Mouse (Mus musculus) embryonic fibroblast, embryonic 13.5 days (primary cell): ENCODE measurements around the gene Dynlrb1.

Experiments
- CTCF ChIP-seq: IDR thresholded peaks from 2 replicates; pipeline ENCODE4 v1.5.1; 2011; ENCODE audit warnings: mild to moderate bottlenecking, control low read depth, low read length, moderate library complexity, borderline replicate concordance; ENCODE audit not compliant: insufficient read depth
- POLR2A ChIP-seq: IDR thresholded peaks from 2 replicates; pipeline ENCODE4 v1.6.1; 2011; ENCODE audit warnings: low read depth, mild to moderate bottlenecking, control low read depth, low read length, moderate library complexity

DNA sequence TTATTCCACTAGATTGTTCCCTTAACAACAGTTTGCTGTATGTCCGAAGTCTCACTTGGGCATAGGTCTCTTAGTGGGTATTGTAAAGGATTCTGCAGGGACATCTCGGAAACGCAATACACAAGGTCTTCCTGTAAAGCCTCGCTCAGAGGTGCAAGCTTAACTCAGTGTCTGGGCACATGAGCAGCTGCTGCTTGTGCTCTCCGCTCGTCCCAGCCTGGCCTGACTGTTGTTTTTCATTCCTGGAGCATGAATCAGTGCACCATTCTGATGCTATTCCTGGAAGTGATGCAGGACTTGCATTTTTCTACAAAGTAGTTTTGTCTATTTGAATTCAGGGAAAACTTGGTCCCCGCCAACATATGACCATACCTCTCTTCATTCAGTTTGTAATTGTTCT, 11.6 kb upstream of the Dynlrb1 start:
- TF ChIP-seq CTCF (no peak), POLR2A (no peak)
